Mouse (Mus musculus) kidney, postnatal 0 days (tissue): ENCODE measurements around the gene Mkln1. TPM values are rescaled to one million over a fixed set of nuclear protein-coding genes. Genes with fewer than 3 reads are reported as not detected.
"Not testable (repeated sequence)": the region's sequence is repeated elsewhere in the genome, so short reads cannot be mapped to it uniquely, and the experiment has no call there.

Source experiments
- ATAC-seq: fragments of 200-750 bp; cut with Nextera tagmentation; replicated peaks from 2 replicates; pipeline ENCODE4 v1.8.0; 2017; ENCODE audit warnings: low read depth, moderate number of reproducible peaks, moderate TSS enrichment, moderate library complexity; ENCODE audit not compliant: low FRiP score
- DNase-seq: peaks from one replicate; pipeline ENCODE4 v3.0.0-alpha.2; 2016; ENCODE audit warnings: low spot score
- H3K27ac ChIP-seq: fragments of 300-500 bp; sonication (generic); 2 replicates; pipeline ENCODE4 v1.5.1; 2014; ENCODE audit warnings: mild to moderate bottlenecking
- H3K27me3 ChIP-seq: fragments of 300-500 bp; sonication (generic); 2 replicates; pipeline ENCODE4 v1.6.1; 2014; ENCODE audit warnings: low read length, mixed read lengths; ENCODE audit not compliant: insufficient read depth
- H3K36me3 ChIP-seq: fragments of 300-500 bp; sonication (generic); 2 replicates; pipeline ENCODE4 v1.6.1; 2014; ENCODE audit warnings: low read length, mixed read lengths; ENCODE audit not compliant: insufficient read depth
- H3K4me1 ChIP-seq: fragments of 300-500 bp; sonication (generic); replicated peaks from 2 replicates; pipeline ENCODE4 v1.6.1; 2014; ENCODE audit warnings: antibody characterized with exemption, low read length, mixed read lengths; ENCODE audit not compliant: insufficient read depth
- H3K4me2 ChIP-seq: fragments of 300-500 bp; sonication (generic); 2 replicates; pipeline ENCODE4 v1.6.1; 2014; ENCODE audit warnings: mild to moderate bottlenecking, low read length, moderate library complexity, mixed read lengths
- H3K4me3 ChIP-seq: fragments of 300-500 bp; sonication (generic); replicated peaks from 2 replicates; pipeline ENCODE4 v1.5.1; 2014; ENCODE audit warnings: low read depth, low read length
- H3K9ac ChIP-seq: fragments of 300-500 bp; sonication (generic); 2 replicates; pipeline ENCODE4 v1.6.1; 2014; ENCODE audit warnings: low read depth, low read length
- H3K9me3 ChIP-seq: fragments of 300-500 bp; sonication (generic); replicated peaks from 2 replicates; pipeline ENCODE4 v1.6.1; 2016; ENCODE audit warnings: low read length, inconsistent platforms, mixed read lengths
- CTCF ChIP-seq: IDR thresholded peaks from 2 replicates; pipeline ENCODE4 v1.5.1; 2016; ENCODE audit warnings: antibody characterized with exemption, low read depth, mild to moderate bottlenecking, moderate library complexity
- WGBS: fragments of 180-500 bp; shearing (Covaris S2); extraction: QIAGEN DNeasy Blood & Tissue Kit; methylation state at CpG from one replicate; pipeline ENCODE4 v1.1.7; 2014; 5-methylcytosine and 5-hydroxymethylcytosine counted together
- polyA plus RNA-seq: library from polyadenylated mRNA; unstranded; fragments of >200 nt; fragmentation: Nextera tagmentation; extraction: Ambion mirVana; gene quantifications from 2 replicates; pipeline ENCODE4 v1.2.1, GENCODE M21; 2015

Mkln1 gene
- polyA plus RNA-seq, 1 experiment from 2014 or later: 159 TPM

DNA sequence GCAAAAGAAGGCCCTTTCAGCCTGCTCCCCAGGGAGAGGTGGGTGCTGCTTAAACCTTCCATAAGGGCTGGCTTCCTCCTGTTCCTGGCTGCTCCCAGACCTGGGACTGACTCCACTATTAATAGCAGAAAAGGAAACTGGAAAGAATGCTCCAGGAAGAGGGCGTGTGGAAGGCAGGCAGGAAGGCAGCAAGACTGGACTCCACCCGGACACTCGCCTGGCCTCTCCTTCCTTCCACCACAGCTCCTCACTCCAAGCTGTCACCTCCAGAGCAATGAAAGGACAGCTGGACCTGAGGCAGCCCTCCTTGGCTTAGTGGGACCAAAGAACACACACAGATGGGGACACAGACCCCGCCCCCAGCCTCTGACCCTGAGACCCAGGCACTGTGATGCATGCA is 145.8 kb downstream of the Mkln1 start:
- no peaks in the 10 kb centered on the region for H3K27me3 ChIP-seq
- ATAC-seq (no peak), DNase-seq (peak; percentile 62)
- H3K27ac ChIP-seq: peak overlapping the region; percentile 75
- H3K4me3 ChIP-seq: no peak overlapping the region
- no peaks in the 10 kb centered on the region for H3K9me3 ChIP-seq
- WGBS: 53% methylated on average over 4 of the region's 4 CpGs
- TF ChIP-seq CTCF: no peak
- no peak overlapping the region for H3K9ac ChIP-seq
- no peaks in the 10 kb centered on the region for H3K36me3 ChIP-seq
- peak overlapping the region; percentile 18; the same call in 1 of the 2 replicates for H3K4me2 ChIP-seq
- H3K4me1 ChIP-seq: peaks cover 6% of the 10 kb centered on the region; the same call in 1 of the 2 replicates

- peak overlapping the region; percentile 25; the same call in 1 of the 2 replicates for H3K27ac ChIP-seq
- no peak for TF ChIP-seq CTCF
- peak; percentile 55; the same call in 1 of the 2 replicates for ATAC-seq
- H3K36me3 ChIP-seq: no peaks in the 10 kb centered on the region
- no peak overlapping the region for H3K4me3 ChIP-seq
- no peak overlapping the region for H3K4me2 ChIP-seq
- 46% methylated on average over 5 of the region's 5 CpGs for WGBS
- H3K9ac ChIP-seq: no peak overlapping the region
- H3K4me1 ChIP-seq: peaks cover 6% of the 10 kb centered on the region; the same call in 1 of the 2 replicates
- no peaks in the 10 kb centered on the region for H3K9me3 ChIP-seq
- H3K27me3 ChIP-seq: no peaks in the 10 kb centered on the region
- no peak for DNase-seq
Observed at GRCm38 (mm10) chr6:31549361-31550051, 151.0 kb downstream of the Mkln1 start.

DNA sequence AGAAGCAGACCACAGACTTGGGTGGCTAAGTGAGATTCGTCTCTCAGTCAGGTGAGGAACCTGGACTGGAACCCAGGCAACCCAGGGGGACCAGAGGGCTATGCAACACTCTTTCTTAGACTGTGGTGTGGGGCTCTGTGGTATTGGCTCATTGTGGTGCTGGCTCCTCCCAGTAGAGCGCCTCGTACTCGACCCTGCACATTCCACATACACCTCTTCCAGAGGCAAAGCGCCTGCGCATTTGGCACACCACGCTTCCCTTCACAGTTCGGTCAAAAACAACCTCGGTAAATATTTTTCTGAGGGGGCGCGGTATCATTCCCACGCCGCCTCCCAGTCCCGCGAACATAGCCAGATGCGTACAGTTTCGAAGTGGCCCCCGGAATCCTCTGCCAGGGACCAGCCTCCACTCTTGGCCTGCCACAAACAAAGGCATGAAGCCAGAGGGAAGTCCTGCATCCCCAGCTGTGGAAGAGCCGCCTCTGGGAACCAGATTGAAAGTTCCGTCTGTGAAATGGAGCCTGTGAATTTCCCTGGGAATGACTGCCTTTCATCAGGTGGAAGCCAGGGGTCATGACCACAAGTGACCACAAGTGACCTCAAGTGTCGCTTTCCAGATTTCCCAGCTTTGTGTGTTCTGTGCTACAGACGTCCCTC is 152.5 kb downstream of the Mkln1 start:
- no peak for TF ChIP-seq CTCF
- Histone ChIP-seq H3K4me2 (no peak overlapping the region), H3K9ac (no peak overlapping the region), H3K4me1 (peaks cover 6% of the 10 kb centered on the region; the same call in 1 of the 2 replicates), H3K27ac (no peak overlapping the region), H3K36me3 (no peaks in the 10 kb centered on the region), H3K4me3 (no peak overlapping the region), H3K27me3 (no peaks in the 10 kb centered on the region), H3K9me3 (no peaks in the 10 kb centered on the region)
- ATAC-seq: no peak
- WGBS: 70% methylated on average over 22 of the region's 22 CpGs
- no peak for DNase-seq

- Histone ChIP-seq H3K36me3 (no peaks in the 10 kb centered on the region), H3K4me1 (no peaks in the 10 kb centered on the region), H3K9me3 (no peaks in the 10 kb centered on the region), H3K27ac (no peak overlapping the region), H3K27me3 (no peaks in the 10 kb centered on the region), H3K4me3 (no peak overlapping the region), H3K9ac (no peak overlapping the region), H3K4me2 (no peak overlapping the region)
- DNase-seq: no peak
- ATAC-seq: no peak
- TF ChIP-seq CTCF: no peak
- 85% methylated on average over 7 of the region's 7 CpGs for WGBS
Observed at GRCm38 (mm10) chr6:31556460-31557100, 158.0 kb downstream of the Mkln1 start.

DNA sequence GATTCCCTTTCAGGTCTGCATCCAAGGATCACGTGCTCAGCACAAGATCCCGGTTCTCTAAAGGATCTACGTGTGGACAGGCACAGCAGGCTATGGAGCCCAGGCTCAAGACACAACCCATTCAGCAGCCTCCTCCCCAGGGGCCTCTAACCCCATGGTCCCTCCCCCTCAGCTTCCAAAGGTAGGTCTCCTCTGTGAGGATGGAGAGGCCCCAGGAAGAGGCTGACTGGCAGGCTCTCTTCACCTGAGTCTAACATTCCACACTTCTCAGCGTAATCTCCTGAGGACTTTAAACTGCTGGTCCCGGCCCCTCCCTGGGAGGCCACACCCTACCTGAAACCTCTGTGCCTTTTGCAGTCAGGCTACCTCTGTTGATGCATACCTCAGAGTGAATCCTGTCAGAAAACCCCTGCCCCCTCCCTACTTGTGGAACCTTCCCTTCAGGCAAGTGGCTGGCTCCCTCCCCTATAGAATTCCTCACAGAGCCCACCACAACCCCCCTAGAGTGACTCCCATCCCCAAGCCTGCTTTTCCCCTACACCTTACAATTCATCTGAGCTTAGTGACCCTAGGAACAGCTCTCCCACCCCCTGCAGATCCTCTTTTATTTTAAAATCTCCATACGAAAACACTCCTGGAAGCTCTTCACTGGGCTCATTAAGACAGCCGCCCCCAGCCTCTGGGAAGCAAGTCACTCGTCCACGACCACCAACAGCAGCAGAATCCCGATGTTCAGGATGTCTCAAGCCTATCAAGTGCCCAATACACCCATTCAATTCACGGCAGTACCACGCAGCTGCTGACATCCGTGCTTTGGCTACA is 161.8 kb downstream of the Mkln1 start:
- no peak for TF ChIP-seq CTCF
- peak overlapping the region; percentile 3; the same call in 1 of the 2 replicates for H3K27ac ChIP-seq
- DNase-seq: no peak
- H3K9ac ChIP-seq: peak overlapping the region; percentile 36; the same call in 1 of the 2 replicates
- ATAC-seq: no peak
- H3K4me1 ChIP-seq: peaks cover 16% of the 10 kb centered on the region
- peaks cover 13% of the 10 kb centered on the region for H3K27me3 ChIP-seq
- peak overlapping the region; percentile 48 for H3K4me3 ChIP-seq
- H3K9me3 ChIP-seq: no peaks in the 10 kb centered on the region
- no peaks in the 10 kb centered on the region for H3K36me3 ChIP-seq
- peak overlapping the region; percentile 41 for H3K4me2 ChIP-seq
- 18% methylated on average over 13 of the region's 13 CpGs for WGBS

- Histone ChIP-seq H3K9ac (peak overlapping the region; percentile 70; the same call in 1 of the 2 replicates), H3K4me1 (peaks cover 17% of the 10 kb centered on the region), H3K4me2 (peak overlapping the region; percentile 90), H3K27me3 (peaks cover 18% of the 10 kb centered on the region), H3K27ac (peak overlapping the region; percentile 54; the same call in 1 of the 2 replicates), H3K4me3 (peak overlapping the region; percentile 48)
- not testable (repeated sequence) for H3K9me3 ChIP-seq, ATAC-seq, H3K36me3 ChIP-seq, DNase-seq
- 66% methylated on average over 3 of the region's 3 CpGs for WGBS
Observed at GRCm38 (mm10) chr6:31561948-31562347, 163.4 kb downstream of the Mkln1 start.
